Mouse (Mus musculus) monocyte, adult 5-6 weeks (primary cell): ENCODE data around the gene Acot13. TPM values are rescaled to one million over a fixed set of nuclear protein-coding genes. Genes with fewer than 3 reads are reported as not detected.
"Not testable (repeated sequence)": the region's sequence is repeated elsewhere in the genome, so short reads cannot be mapped to it uniquely, and the experiment has no call there.

Experiments
- ATAC-seq: fragments of 153-309, 156-312 bp; replicated peaks from 2 replicates; pipeline ENCODE4 v1.8.0; 2017; ENCODE audit warnings: mild to moderate bottlenecking; ENCODE audit not compliant: low TSS enrichment, insufficient number of reproducible peaks, severe bottlenecking, poor library complexity, low FRiP score
- total RNA-seq: library from RNA; stranded (forward); fragments of 200-1000, 200-491, 200-594 nt; gene quantifications from 3 replicates; pipeline ENCODE4 v1.2.3, GENCODE M21; 2017

Acot13 gene
- 27.0 to 33.5 TPM (median 33.2 TPM) in 3 replicates for total RNA-seq

GRCm38 (mm10) chr13:24831353-24832130, at the start of gene Acot13, which contains the start of gene Tdp2:
TSS of gene Acot13 (minus strand) at chr13:24831540.
TSS of gene Tdp2 (plus strand) at chr13:24831679.
- ATAC-seq, result peak; percentile 89

GRCm38 (mm10) chr13:24880704-24881103, 49.4 kb upstream of the Acot13 start:
- ATAC-seq, result no peak

- no peak for ATAC-seq
Measured at GRCm38 (mm10) chr13:24880208-24880607, 48.9 kb upstream of the Acot13 start.

GRCm38 (mm10) chr13:24879359-24880040, 48.2 kb upstream of the Acot13 start:
- ATAC-seq, result no peak

GRCm38 (mm10) chr13:24868233-24868632, 36.9 kb upstream of the Acot13 start:
- ATAC-seq, result no peak

- no peak for ATAC-seq
Measured at GRCm38 (mm10) chr13:24867789-24868188, 36.4 kb upstream of the Acot13 start.

- no peak for ATAC-seq
Measured at GRCm38 (mm10) chr13:24866430-24867402, 35.4 kb upstream of the Acot13 start.

GRCm38 (mm10) chr13:24862520-24862919, 31.2 kb upstream of the Acot13 start:
- ATAC-seq, result no peak

- no peak for ATAC-seq
Measured at GRCm38 (mm10) chr13:24862021-24862420, 30.7 kb upstream of the Acot13 start.

- ATAC-seq, result no peak
Measured at GRCm38 (mm10) chr13:24861084-24861483, 29.7 kb upstream of the Acot13 start.

GRCm38 (mm10) chr13:24859115-24859514, 27.8 kb upstream of the Acot13 start:
- no peak for ATAC-seq

- ATAC-seq, result no peak
Measured at GRCm38 (mm10) chr13:24852570-24852969, 21.2 kb upstream of the Acot13 start.

GRCm38 (mm10) chr13:24851989-24852388, 20.6 kb upstream of the Acot13 start:
- ATAC-seq, result no peak

- no peak for ATAC-seq
Measured at GRCm38 (mm10) chr13:24849318-24849717, 18.0 kb upstream of the Acot13 start.

GRCm38 (mm10) chr13:24844983-24845955, 13.9 kb upstream of the Acot13 start, which contains the start of gene D130043K22Rik:
TSS of gene D130043K22Rik (plus strand) at chr13:24845135.
- ATAC-seq, result no peak

GRCm38 (mm10) chr13:24841702-24842101, 10.4 kb upstream of the Acot13 start:
- ATAC-seq, result no peak

GRCm38 (mm10) chr13:24839831-24840230, 8.5 kb upstream of the Acot13 start:
- ATAC-seq, result no peak

GRCm38 (mm10) chr13:24837765-24838164, 6.4 kb upstream of the Acot13 start:
- not testable (repeated sequence) for ATAC-seq
